9 mouse cellular contexts compared by ENCODE assay signal in genomic region chr3:51228038-51228820, GRCm38 (mm10). TPM values are rescaled to one million over a fixed set of nuclear protein-coding genes. Genes with fewer than 3 reads are reported as not detected.
DNase-seq lines count a peak whose midpoint lies in the region; ATAC-seq and TF ChIP-seq lines count a peak whose summit lies in the region.
"Had no signal": no experiment of that assay in that cellular context is flagged by ENCODE, and none has a peak within 500 bp of the region (broad histone marks: within the 10 kb centered on the region; RNA-seq: fewer than 3 reads in every experiment).

No protein-coding gene starts in this region.

- H3K4me2 ChIP-seq in kidney, embryonic 14.5 days (replicated peaks; ENCODE audit: low read depth, low read length): no peak overlapping the region
- no peak overlapping the region for H3K4me2 ChIP-seq in intestine, embryonic 15.5 days (replicated peaks)
- H3K4me2 ChIP-seq: limb, embryonic 15.5 days had no signal

- ATAC-seq in kidney, embryonic 14.5 days (ENCODE audit: low FRiP score, low TSS enrichment): no peak
- ATAC-seq in intestine, embryonic 15.5 days: no peak

- 81% methylated on average over 10 of the region's 10 CpGs for WGBS in kidney, embryonic 14.5 days
- WGBS in lung, adult 2 months: 66% methylated on average over 10 of the region's 10 CpGs
- 76% methylated on average over 10 of the region's 10 CpGs for WGBS in intestine, embryonic 15.5 days

- H3K27me3 ChIP-seq in kidney, embryonic 14.5 days (ENCODE audit: control insufficient read depth, insufficient read depth, low read length): no peaks in the 10 kb centered on the region
- H3K27me3 ChIP-seq in ES-Bruce4 (ENCODE audit: control insufficient read depth, insufficient read depth, low read length, poor library complexity, severe bottlenecking): no peaks in the 10 kb centered on the region
- no peaks in the 10 kb centered on the region for H3K27me3 ChIP-seq in splenic B cell, adult 2 months (ENCODE audit: control insufficient read depth, insufficient read depth, low read length, poor library complexity, severe bottlenecking)
- H3K27me3 ChIP-seq in intestine, embryonic 15.5 days (replicated peaks): no peaks in the 10 kb centered on the region
- H3K27me3 ChIP-seq: limb, embryonic 15.5 days had no signal

- peak; percentile 67 for DNase-seq in kidney, adult 9 months
- DNase-seq in adrenal gland, postnatal 25 days: peak; percentile 50
- DNase-seq in gastrocnemius, postnatal 25 days: peak; percentile 61
- no peak for DNase-seq in lung, adult 2 months
- peak; percentile 52 for DNase-seq in splenic B cell, adult 2 months (ENCODE audit: low read depth, low spot score)

- H3K9me3 ChIP-seq in kidney, embryonic 14.5 days (ENCODE audit: control insufficient read depth, low read length): no peaks in the 10 kb centered on the region
- H3K9me3 ChIP-seq in ES-Bruce4 (replicated peaks; ENCODE audit: control insufficient read depth, insufficient read depth, low read length, poor library complexity, severe bottlenecking): no peaks in the 10 kb centered on the region
- H3K9me3 ChIP-seq in intestine, embryonic 15.5 days: no peaks in the 10 kb centered on the region
- H3K9me3 ChIP-seq: limb, embryonic 15.5 days had no signal

- no peak overlapping the region for H3K27ac ChIP-seq in kidney, embryonic 14.5 days (ENCODE audit: low read depth, low read length)
- H3K27ac ChIP-seq in ES-Bruce4 (ENCODE audit: insufficient read depth, low read length): no peak overlapping the region
- H3K27ac ChIP-seq in intestine, embryonic 15.5 days: no peak overlapping the region
- H3K27ac ChIP-seq: limb, embryonic 15.5 days had no signal

- no peak for TF ChIP-seq EP300 in ES-Bruce4 (IDR thresholded peaks at IDR 0.05; ENCODE audit: insufficient read depth, low read depth, low read length)

- peak; percentile 64 for TF ChIP-seq CTCF in ES-Bruce4 (IDR thresholded peaks at IDR 0.05; ENCODE audit: low read depth, low read length)
- peak; percentile 53 for TF ChIP-seq CTCF in lung, adult 2 months (IDR thresholded peaks at IDR 0.05; ENCODE audit: insufficient read depth, low read length)

- no peak overlapping the region for H3K9ac ChIP-seq in kidney, embryonic 14.5 days (ENCODE audit: low read depth, low read length)
- H3K9ac ChIP-seq in ES-Bruce4 (ENCODE audit: low read depth, poor library complexity, severe bottlenecking): no peak overlapping the region
- no peak overlapping the region for H3K9ac ChIP-seq in intestine, embryonic 15.5 days
- H3K9ac ChIP-seq: limb, embryonic 15.5 days had no signal

- no peak overlapping the region for H3K4me3 ChIP-seq in kidney, embryonic 14.5 days (ENCODE audit: low read length)
- no peak overlapping the region for H3K4me3 ChIP-seq in ES-Bruce4 (ENCODE audit: low read depth, low read length)
- H3K4me3 ChIP-seq in lung, adult 2 months (replicated peaks; ENCODE audit: extremely low read depth, low read depth, low read length): no peak overlapping the region
- H3K4me3 ChIP-seq in intestine, embryonic 15.5 days (replicated peaks): no peak overlapping the region
- H3K4me3 ChIP-seq: limb, embryonic 15.5 days had no signal

- no peak for TF ChIP-seq POLR2A in ES-Bruce4 (IDR thresholded peaks at IDR 0.05; ENCODE audit: insufficient read depth, low read length)
- no peak for TF ChIP-seq POLR2A in lung, adult 2 months (IDR thresholded peaks at IDR 0.05; ENCODE audit: borderline replicate concordance, extremely low read depth, low read depth, low read length)

- no peaks in the 10 kb centered on the region for H3K36me3 ChIP-seq in kidney, embryonic 14.5 days (ENCODE audit: control insufficient read depth, insufficient read depth, low read length)
- peaks cover 2% of the 10 kb centered on the region; the same call in 1 of the 2 replicates for H3K36me3 ChIP-seq in ES-Bruce4 (ENCODE audit: control insufficient read depth, insufficient read depth, low read length, poor library complexity, severe bottlenecking)
- no peaks in the 10 kb centered on the region for H3K36me3 ChIP-seq in splenic B cell, adult 2 months (ENCODE audit: control insufficient read depth, insufficient read depth, low read length, poor library complexity, severe bottlenecking)
- H3K36me3 ChIP-seq in intestine, embryonic 15.5 days: no peaks in the 10 kb centered on the region
- H3K36me3 ChIP-seq: limb, embryonic 15.5 days had no signal

- H3K4me1 ChIP-seq in kidney, embryonic 14.5 days (ENCODE audit: control insufficient read depth, insufficient read depth, low read length): peaks cover 9% of the 10 kb centered on the region
- no peaks in the 10 kb centered on the region for H3K4me1 ChIP-seq in ES-Bruce4 (ENCODE audit: control insufficient read depth, insufficient read depth, low read length)
- no peaks in the 10 kb centered on the region for H3K4me1 ChIP-seq in lung, adult 2 months (ENCODE audit: control insufficient read depth, insufficient read depth, low read length)
- peaks cover 10% of the 10 kb centered on the region; the same call in 1 of the 2 replicates for H3K4me1 ChIP-seq in intestine, embryonic 15.5 days (replicated peaks)

RNA-seq across cellular contexts. Expression of gene Noct, which starts 4.0 kb away (rescaled TPM):
- 8.0 and 10.4 TPM in 2 replicates for polyA plus RNA-seq in kidney, embryonic 14.5 days (2014; fragmentation: Nextera tagmentation; extraction: Ambion mirVana)
- polyA plus RNA-seq in ES-Bruce4 (2011; ENCODE audit: insufficient read depth, insufficient read length, low read depth, missing spikeins): 33.7 and 35.6 TPM in 2 replicates
- 10.7 and 27.8 TPM in 2 replicates for total RNA-seq in adrenal gland, postnatal 25 days (2021)
- 10 to 100 TPM; 23.0 to 29.3 TPM for total RNA-seq in gastrocnemius, postnatal 25 days (2021)
- 8.2 and 9.9 TPM in 2 replicates for polyA plus RNA-seq in lung, adult 2 months (2012; rRNA removed)
- 7.0 and 7.4 TPM in 2 replicates for polyA plus RNA-seq in intestine, embryonic 15.5 days (2015; fragmentation: Nextera tagmentation; extraction: Ambion mirVana)
